Mouse (Mus musculus) midbrain, postnatal 0 days (tissue): ENCODE measurements around the gene Lypd6b. TPM values are rescaled to one million over a fixed set of nuclear protein-coding genes. Genes with fewer than 3 reads are reported as not detected.

Experiments
- ATAC-seq: fragments of 200-750 bp; cut with Nextera tagmentation; 2 replicates; pipeline ENCODE4 v1.8.0; 2017; ENCODE audit warnings: moderate number of reproducible peaks, mild to moderate bottlenecking, moderate TSS enrichment, moderate library complexity; ENCODE audit not compliant: low FRiP score
- DNase-seq: peaks from one replicate; pipeline ENCODE4 v3.0.0-alpha.2; 2015; ENCODE audit warnings: low spot score
- H3K27ac ChIP-seq: fragments of 300-500 bp; sonication (generic); 2 replicates; pipeline ENCODE4 v1.5.1; 2014; ENCODE audit warnings: low read depth, mild to moderate bottlenecking, low read length, mixed read lengths
- H3K27me3 ChIP-seq: fragments of 300-500 bp; sonication (generic); 2 replicates; pipeline ENCODE4 v1.6.1; 2014; ENCODE audit warnings: low read length, control low read depth, mixed read lengths; ENCODE audit not compliant: insufficient read depth
- H3K36me3 ChIP-seq: fragments of 300-500 bp; sonication (generic); 2 replicates; pipeline ENCODE4 v1.6.1; 2014; ENCODE audit warnings: low read length, control low read depth, mixed read lengths; ENCODE audit not compliant: insufficient read depth
- H3K4me1 ChIP-seq: fragments of 300-500 bp; sonication (generic); 2 replicates; pipeline ENCODE4 v1.6.1; 2014; ENCODE audit warnings: mild to moderate bottlenecking, control low read depth, antibody characterized with exemption, low read length, mixed read lengths; ENCODE audit not compliant: insufficient read depth
- H3K4me2 ChIP-seq: fragments of 300-500 bp; sonication (generic); 2 replicates; pipeline ENCODE4 v1.6.1; 2014; ENCODE audit warnings: low read depth, mild to moderate bottlenecking, low read length, mixed read lengths; ENCODE audit not compliant: poor library complexity, severe bottlenecking
- H3K4me3 ChIP-seq: fragments of 300-500 bp; sonication (generic); 2 replicates; pipeline ENCODE4 v1.5.1; 2014; ENCODE audit warnings: low read depth, mild to moderate bottlenecking, low read length, moderate library complexity
- H3K9ac ChIP-seq: fragments of 300-500 bp; sonication (generic); replicated peaks from 2 replicates; pipeline ENCODE4 v1.6.1; 2014; ENCODE audit warnings: mild to moderate bottlenecking, low read length, moderate library complexity, mixed read lengths; ENCODE audit not compliant: poor library complexity, severe bottlenecking
- H3K9me3 ChIP-seq: fragments of 300-500 bp; sonication (generic); 2 replicates; pipeline ENCODE4 v1.6.1; 2016; ENCODE audit warnings: low read length, control low read depth
- CTCF ChIP-seq: IDR thresholded peaks from 2 replicates; pipeline ENCODE4 v1.5.1; 2016; ENCODE audit warnings: antibody characterized with exemption, mild to moderate bottlenecking
- WGBS: fragments of 180-500 bp; shearing (Covaris S2); extraction: QIAGEN DNeasy Blood & Tissue Kit; methylation state at CpG from one replicate; pipeline ENCODE4 v1.1.7; 2014; 5-methylcytosine and 5-hydroxymethylcytosine counted together
- polyA plus RNA-seq: library from polyadenylated mRNA; unstranded; fragments of >200 nt; fragmentation: Nextera tagmentation; extraction: Ambion mirVana; gene quantifications from 2 replicates; pipeline ENCODE4 v1.2.1, GENCODE M21; 2015
- total RNA-seq: library from RNA; depleted of rRNA; stranded (reverse); fragments of >200 nt; gene quantifications from 2 replicates; pipeline ENCODE4 v1.2.3, GENCODE M21; 2014

The Lypd6b gene
- total and polyA plus RNA-seq, 2 experiments from 2014 or later: 18.6 to 28.1 TPM

- no peak for TF ChIP-seq CTCF
- Histone ChIP-seq H3K27ac (no peak overlapping the region), H3K36me3 (no peaks in the 10 kb centered on the region), H3K27me3 (no peaks in the 10 kb centered on the region), H3K4me1 (no peaks in the 10 kb centered on the region), H3K9me3 (no peaks in the 10 kb centered on the region), H3K4me3 (no peak overlapping the region), H3K9ac (no peak overlapping the region), H3K4me2 (no peak overlapping the region)
- DNase-seq (no peak), ATAC-seq (no peak)
- WGBS: 91% methylated on average over 6 of the region's 6 CpGs
Measured at GRCm38 (mm10) chr2:49809496-49809895, 22.0 kb downstream of the Lypd6b start.

- Histone ChIP-seq H3K4me3 (no peak overlapping the region), H3K4me2 (no peak overlapping the region), H3K36me3 (no peaks in the 10 kb centered on the region), H3K9ac (no peak overlapping the region), H3K27ac (no peak overlapping the region), H3K4me1 (no peaks in the 10 kb centered on the region), H3K27me3 (no peaks in the 10 kb centered on the region), H3K9me3 (no peaks in the 10 kb centered on the region)
- WGBS: 35% methylated on average over 11 of the region's 11 CpGs
- DNase-seq (no peak), ATAC-seq (no peak)
- no peak for TF ChIP-seq CTCF
Measured at GRCm38 (mm10) chr2:49811420-49811819, 23.9 kb downstream of the Lypd6b start.

GRCm38 (mm10) chr2:49811871-49812363 is 24.4 kb downstream of the Lypd6b start:
- no peak for ATAC-seq

GRCm38 (mm10) chr2:49813151-49813550 is 25.7 kb downstream of the Lypd6b start:
- 81% methylated on average over 4 of the region's 4 CpGs for WGBS
- ATAC-seq: no peak
- TF ChIP-seq CTCF: no peak

More at GRCm38 (mm10) chr2:49811871-49812363, 24.4 kb downstream of the Lypd6b start:
- WGBS: 37% methylated on average over 4 of the region's 4 CpGs
- Histone ChIP-seq H3K27me3 (no peaks in the 10 kb centered on the region), H3K4me1 (no peaks in the 10 kb centered on the region), H3K27ac (no peak overlapping the region), H3K4me2 (no peak overlapping the region), H3K36me3 (no peaks in the 10 kb centered on the region), H3K9ac (no peak overlapping the region), H3K4me3 (no peak overlapping the region), H3K9me3 (no peaks in the 10 kb centered on the region)
- TF ChIP-seq CTCF: no peak; the same call in 1 of the 2 replicates
- DNase-seq: peak; percentile 64

GRCm38 (mm10) chr2:49814011-49814410 is 26.5 kb downstream of the Lypd6b start:
- 77% methylated on average over 6 of the region's 6 CpGs for WGBS
- Histone ChIP-seq H3K4me2 (no peak overlapping the region), H3K4me3 (no peak overlapping the region), H3K27me3 (no peaks in the 10 kb centered on the region), H3K4me1 (no peaks in the 10 kb centered on the region), H3K9me3 (no peaks in the 10 kb centered on the region), H3K27ac (no peak overlapping the region), H3K36me3 (no peaks in the 10 kb centered on the region), H3K9ac (no peak overlapping the region)
- ATAC-seq (no peak), DNase-seq (no peak)
- no peak for TF ChIP-seq CTCF

More at GRCm38 (mm10) chr2:49813151-49813550, 25.7 kb downstream of the Lypd6b start:
- H3K36me3 ChIP-seq: no peaks in the 10 kb centered on the region
- H3K4me3 ChIP-seq: no peak overlapping the region
- no peak overlapping the region for H3K27ac ChIP-seq
- H3K9ac ChIP-seq: no peak overlapping the region
- no peak overlapping the region for H3K4me2 ChIP-seq
- no peak for DNase-seq
- no peaks in the 10 kb centered on the region for H3K27me3 ChIP-seq
- no peaks in the 10 kb centered on the region for H3K9me3 ChIP-seq
- no peaks in the 10 kb centered on the region for H3K4me1 ChIP-seq

- no peaks in the 10 kb centered on the region for H3K27me3 ChIP-seq
- H3K36me3 ChIP-seq: no peaks in the 10 kb centered on the region
- no peak for TF ChIP-seq CTCF
- no peak overlapping the region for H3K9ac ChIP-seq
- DNase-seq (no peak), ATAC-seq (no peak)
- H3K27ac ChIP-seq: no peak overlapping the region
- WGBS: 74% methylated on average over 3 of the region's 3 CpGs
- no peaks in the 10 kb centered on the region for H3K4me1 ChIP-seq
- H3K4me3 ChIP-seq: no peak overlapping the region
- H3K9me3 ChIP-seq: no peaks in the 10 kb centered on the region
- no peak overlapping the region for H3K4me2 ChIP-seq
Measured at GRCm38 (mm10) chr2:49815696-49816320, 28.3 kb downstream of the Lypd6b start.
